Mouse (Mus musculus): ENCODE data around the gene Rin1. TPM values are rescaled to one million over a fixed set of nuclear protein-coding genes. Genes with fewer than 3 reads are reported as not detected.

The Rin1 gene
- total RNA-seq, 2 experiments from 2014 or later: 0.99 to 1.3 TPM

DNA sequence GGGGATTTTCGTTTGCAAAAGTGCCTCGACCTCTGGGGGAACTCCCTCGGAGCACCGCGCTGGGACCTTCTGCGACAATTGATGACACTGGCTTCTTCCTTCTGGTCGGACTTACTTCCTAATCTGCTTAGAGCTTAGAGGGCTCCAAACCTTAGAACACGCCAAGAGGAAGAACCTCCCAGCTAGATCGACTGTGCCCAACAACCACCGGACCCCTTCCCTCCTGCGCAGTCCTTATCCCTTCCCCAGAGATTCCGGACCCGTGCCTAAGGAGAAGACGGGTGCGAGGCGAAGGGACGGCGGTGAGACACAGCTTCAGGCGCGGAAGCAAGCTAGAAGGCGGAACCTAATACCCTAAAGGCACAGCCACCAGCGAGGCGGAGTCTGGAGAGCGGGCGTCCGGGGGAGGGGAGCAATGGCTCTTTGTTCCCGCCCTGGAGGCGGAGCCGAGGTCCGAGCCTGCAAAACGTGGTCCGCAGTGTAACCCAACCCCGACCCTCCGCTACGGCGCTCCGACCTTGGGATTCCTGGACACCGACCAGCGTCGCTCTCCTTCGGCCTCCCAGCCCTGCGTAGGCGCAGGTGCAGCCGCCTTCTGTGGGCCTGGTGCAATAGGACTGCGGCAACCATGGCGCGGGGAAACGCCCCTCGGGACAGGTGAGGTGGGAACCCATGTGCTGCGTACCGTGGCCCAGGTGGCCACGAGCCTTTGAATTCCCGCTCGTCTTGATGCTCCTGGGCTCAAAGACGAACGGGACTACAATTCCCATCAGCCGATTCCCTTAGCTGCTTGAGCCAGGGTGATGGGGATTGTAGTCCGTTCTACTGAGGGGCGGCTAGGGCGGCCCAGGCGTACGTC lies 26.4 kb upstream of the Rin1 start, which contains the start of gene Slc29a2:
Gene Slc29a2, plus strand, starts transcription at position 240 of the 859 bp plus-strand sequence.
- intact Hi-C loops (cut with DNase I): no loop called here
- peak; percentile 96 for DNase-seq
- no peak for TF ChIP-seq CTCF (IDR thresholded peaks at IDR 0.05)
- H3K4me3 ChIP-seq: peak within 1 kb of the TSS; percentile 84
- peak within 1 kb of the TSS; percentile 93 for H3K27ac ChIP-seq

DNA sequence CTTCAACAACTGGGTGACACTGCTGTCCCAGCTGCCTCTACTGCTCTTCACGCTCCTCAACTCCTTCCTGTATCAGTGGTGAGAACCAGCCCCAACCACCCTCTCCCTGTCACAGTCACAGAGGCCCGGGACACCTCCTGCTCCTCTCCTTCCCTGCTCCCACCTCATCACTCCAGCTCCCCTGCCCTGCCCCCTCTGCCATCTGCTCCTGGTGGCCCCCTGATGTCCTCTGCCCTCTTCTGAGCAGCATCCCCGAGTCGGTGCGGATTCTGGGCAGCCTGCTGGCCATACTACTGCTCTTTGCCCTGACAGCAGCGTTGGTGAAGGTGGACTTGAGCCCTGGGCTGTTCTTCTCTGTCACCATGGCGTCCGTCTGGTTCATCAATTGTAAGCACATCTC lies 24.2 kb upstream of the Rin1 start:
- H3K4me3 ChIP-seq: no peak overlapping the region
- intact Hi-C loops (cut with DNase I): no loop called here
- DNase-seq: peak; percentile 14
- no peak for TF ChIP-seq CTCF (IDR thresholded peaks at IDR 0.05)
- no peak overlapping the region for H3K27ac ChIP-seq

DNA sequence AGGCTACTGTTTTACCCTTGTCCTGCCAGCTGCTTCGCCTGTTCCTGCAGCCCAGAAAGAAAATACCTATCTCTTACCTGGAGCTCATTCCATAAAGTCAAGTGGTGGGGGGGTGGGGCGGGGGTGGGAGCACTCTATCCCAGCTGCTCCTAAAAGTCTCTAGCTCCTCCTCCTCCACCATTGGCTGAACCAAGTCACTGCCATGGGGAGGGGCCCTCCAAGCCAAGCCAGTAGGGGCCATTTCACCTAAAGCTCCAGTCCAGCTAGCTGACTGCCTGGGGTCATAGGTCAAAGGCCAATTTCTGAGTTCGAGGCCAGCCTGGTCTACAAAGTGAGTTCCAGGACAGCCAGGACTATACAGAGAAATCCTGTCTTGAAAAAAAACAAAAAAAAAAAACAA lies 17.6 kb upstream of the Rin1 start:
- no peak for TF ChIP-seq CTCF (IDR thresholded peaks at IDR 0.05)
- intact Hi-C loops (cut with DNase I): no loop called here

DNA sequence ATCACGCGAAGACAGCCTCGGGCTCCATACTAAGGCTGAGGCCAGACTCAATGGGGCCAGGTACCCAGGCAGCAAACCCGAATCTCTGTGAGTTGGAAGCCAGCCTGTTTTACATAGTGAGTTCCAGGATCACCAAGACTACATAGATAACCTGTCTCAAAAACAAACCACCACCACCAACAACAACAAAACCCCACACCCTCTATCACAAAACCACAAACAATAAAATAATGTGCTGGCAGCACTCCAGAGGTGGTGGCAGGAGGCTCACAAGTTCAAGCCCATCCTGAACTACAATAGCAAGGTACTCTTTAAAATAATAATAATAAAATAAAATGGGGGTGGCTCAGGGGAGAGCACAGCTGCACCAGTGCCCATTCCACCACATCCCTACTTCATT lies 13.7 kb upstream of the Rin1 start:
- intact Hi-C loops (cut with DNase I): no loop called here
- no peak overlapping the region for H3K4me3 ChIP-seq
- H3K27ac ChIP-seq: no peak overlapping the region
- no peak for DNase-seq
- TF ChIP-seq CTCF (IDR thresholded peaks at IDR 0.05): no peak

More for the DNA sequence above, 17.6 kb upstream of the Rin1 start:
- no peak for DNase-seq
- H3K4me3 ChIP-seq: no peak overlapping the region
- H3K27ac ChIP-seq: no peak overlapping the region

GRCm38 (mm10) chr19:5037678-5038571 lies 12.4 kb upstream of the Rin1 start:
- no peak for TF ChIP-seq CTCF (IDR thresholded peaks at IDR 0.05)
- Histone ChIP-seq H3K4me3 (peak overlapping the region; percentile 84), H3K27ac (peak overlapping the region; percentile 94)
- intact Hi-C loops (cut with DNase I): no loop called here
- DNase-seq: peak; percentile 78

- Histone ChIP-seq H3K27ac (peak within 1 kb of the TSS; percentile 94), H3K4me3 (peak within 1 kb of the TSS; percentile 84)
- TF ChIP-seq CTCF (IDR thresholded peaks at IDR 0.05): peak; percentile 42
- DNase-seq: peak; percentile 95
- intact Hi-C loops (cut with DNase I): no loop called here
Measured at GRCm38 (mm10) chr19:5038709-5039156, 11.5 kb upstream of the Rin1 start, which contains the start of the genes B4gat1 and AC124502.3. TSS of gene B4gat1 (plus strand) at chr19:5038826. TSS of gene AC124502.3 (plus strand) at chr19:5038891.

- peak; percentile 48 for DNase-seq
- no peak for TF ChIP-seq CTCF (IDR thresholded peaks at IDR 0.05)
- H3K27ac ChIP-seq: peak overlapping the region; percentile 94
- intact Hi-C loops (cut with DNase I): loop anchor here (5.0 kb wide), 1 partner anchor 48 kb away; the partner anchor contains the start of genes Tmem151a and Yif1a
- H3K4me3 ChIP-seq: peak overlapping the region; percentile 84
Measured at GRCm38 (mm10) chr19:5039301-5040114, 10.8 kb upstream of the Rin1 start.

DNA sequence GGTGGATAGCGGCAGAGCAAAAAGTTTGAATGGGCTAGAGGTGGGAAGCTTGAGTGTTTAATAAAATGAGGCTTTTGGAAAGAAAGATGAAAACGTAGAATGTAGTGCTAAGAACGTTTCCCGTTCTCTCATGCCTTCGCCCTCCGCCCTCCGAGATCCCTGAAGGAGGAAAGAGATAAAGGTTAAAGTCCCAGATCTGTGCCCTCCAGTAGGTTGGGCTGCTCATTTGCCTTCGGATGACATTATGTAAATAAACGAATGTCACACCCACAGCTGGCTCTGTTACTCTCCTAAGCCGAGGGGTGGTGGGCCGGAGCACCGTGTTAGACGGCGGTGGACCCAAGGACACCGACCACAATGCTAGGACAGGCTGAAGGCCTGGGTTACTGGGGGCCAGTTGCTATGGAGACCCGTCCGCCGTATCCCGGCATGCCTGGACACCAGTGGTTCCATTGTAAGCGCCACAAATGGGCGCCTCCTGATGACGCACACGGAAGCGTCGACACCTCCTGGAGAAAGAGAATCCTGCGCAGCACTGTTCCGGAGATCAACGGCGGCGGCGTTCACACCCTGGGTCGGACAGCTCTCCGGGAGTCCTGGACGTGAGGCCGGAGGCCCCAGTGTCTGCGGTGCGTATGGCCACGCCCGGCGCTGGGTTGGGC lies 9.3 kb upstream of the Rin1 start, which contains the start of gene Brms1:
Gene Brms1, plus strand, starts transcription at position 493 of the 662 bp plus-strand sequence.
- no peak for TF ChIP-seq CTCF (IDR thresholded peaks at IDR 0.05)
- H3K4me3 ChIP-seq: peak within 1 kb of the TSS; percentile 84
- intact Hi-C loops (cut with DNase I): loop anchor here (5.0 kb wide), 1 partner anchor 46 kb away; the partner anchor contains the start of genes Tmem151a and Yif1a
- peak within 1 kb of the TSS; percentile 85 for H3K27ac ChIP-seq
- DNase-seq: peak; percentile 92

DNA sequence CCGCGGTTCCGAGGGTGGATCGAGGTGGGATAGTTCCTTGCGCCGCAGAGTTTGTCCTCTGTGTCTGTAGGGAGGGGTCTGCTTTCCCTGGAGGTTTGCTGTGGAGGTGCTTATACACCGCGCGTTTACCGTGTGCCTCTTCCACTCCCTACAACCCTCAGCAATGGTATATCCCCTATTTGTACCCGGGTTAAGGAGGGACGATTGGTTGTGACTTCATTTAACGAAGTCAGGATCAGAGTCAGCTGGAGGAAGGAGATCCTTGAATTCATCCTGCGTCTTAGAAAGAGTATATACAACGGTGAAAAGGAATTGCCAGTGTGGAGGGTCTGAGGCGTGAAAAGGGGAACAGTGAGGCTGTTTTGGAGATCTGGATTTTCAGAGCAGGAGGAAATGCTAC lies 8.7 kb upstream of the Rin1 start:
- TF ChIP-seq CTCF (IDR thresholded peaks at IDR 0.05): no peak
- DNase-seq: no peak
- H3K27ac ChIP-seq: peak overlapping the region; percentile 85
- H3K4me3 ChIP-seq: peak overlapping the region; percentile 84
- intact Hi-C loops (cut with DNase I): loop anchor here (5.0 kb wide), 1 partner anchor 46 kb away; the partner anchor contains the start of genes Tmem151a and Yif1a

GRCm38 (mm10) chr19:5045531-5045930 lies 4.8 kb upstream of the Rin1 start:
- H3K4me3 ChIP-seq: no peak overlapping the region
- intact Hi-C loops (cut with DNase I): no loop called here
- no peak overlapping the region for H3K27ac ChIP-seq
- DNase-seq: no peak
- no peak for TF ChIP-seq CTCF (IDR thresholded peaks at IDR 0.05)
